In genomic region chr13:54095721-54096120, GRCm38 (mm10) we compare ENCODE assay signal across 26 mouse cellular contexts. TPM values are rescaled to one million over a fixed set of nuclear protein-coding genes. Genes with fewer than 3 reads are reported as not detected.
"Had no signal": no experiment of that assay in that cellular context is flagged by ENCODE, and none has a peak within 500 bp of the region (broad histone marks: within the 10 kb centered on the region; RNA-seq: fewer than 3 reads in every experiment).

No protein-coding gene starts in this region.

- H3K9me3 ChIP-seq: heart, embryonic 13.5 days; heart, embryonic 15.5 days; kidney, embryonic 15.5 days; limb, embryonic 13.5 days; limb, embryonic 15.5 days; liver, embryonic 12.5 days had no signal

- H3K27ac ChIP-seq: heart, embryonic 13.5 days; heart, embryonic 15.5 days; hindbrain, embryonic 14.5 days; kidney, embryonic 15.5 days; kidney, postnatal 0 days; limb, embryonic 13.5 days; limb, embryonic 15.5 days; liver, embryonic 12.5 days; liver, embryonic 14.5 days had no signal

- DNase-seq: forebrain, postnatal 0 days; gastrocnemius, postnatal 14 days; gastrocnemius, postnatal 36 days; heart, adult 18-20 months; heart, postnatal 36 days; kidney, adult 11 months; kidney, adult 2 months; kidney, adult 9 months; kidney, postnatal 14 days; kidney, postnatal 36 days; left cerebral cortex, postnatal 4 days had no signal

- H3K4me1 ChIP-seq: kidney, embryonic 15.5 days; limb, embryonic 13.5 days; limb, embryonic 15.5 days had no signal

- H3K27me3 ChIP-seq: heart, embryonic 13.5 days; heart, embryonic 15.5 days; kidney, embryonic 15.5 days; limb, embryonic 13.5 days; limb, embryonic 15.5 days; liver, embryonic 12.5 days had no signal

- ATAC-seq: intestine, embryonic 16.5 days; liver, embryonic 12.5 days had no signal

- H3K9ac ChIP-seq: forebrain, postnatal 0 days; heart, embryonic 13.5 days; heart, embryonic 15.5 days; hindbrain, embryonic 14.5 days; kidney, embryonic 15.5 days; limb, embryonic 13.5 days; limb, embryonic 15.5 days; liver, embryonic 12.5 days; liver, embryonic 14.5 days had no signal

- H3K4me2 ChIP-seq: heart, embryonic 11.5 days; heart, embryonic 13.5 days; heart, embryonic 15.5 days; hindbrain, embryonic 14.5 days; kidney, embryonic 15.5 days; limb, embryonic 13.5 days; limb, embryonic 15.5 days; liver, embryonic 12.5 days had no signal

- H3K4me3 ChIP-seq: heart, embryonic 13.5 days; heart, embryonic 15.5 days; kidney, embryonic 15.5 days; limb, embryonic 13.5 days; limb, embryonic 15.5 days; liver, embryonic 12.5 days had no signal

RNA-seq across cellular contexts. Expression of gene Drd1, which starts 40.2 kb away (rescaled TPM):
- total RNA-seq: gastrocnemius, postnatal 36 days; hematopoietic stem cell, adult 5-6 weeks; liver, adult 2 months had no signal
- polyA plus RNA-seq: heart, embryonic 11.5 days; large intestine, adult 2 months; limb, embryonic 11.5 days; limb, embryonic 13.5 days; liver, adult 2 months; liver, embryonic 12.5 days; liver, embryonic 14.5 days had no signal
